Mouse (Mus musculus): ENCODE results near the gene Ryr1. TPM values are rescaled to one million over a fixed set of nuclear protein-coding genes. Genes with fewer than 3 reads are reported as not detected.

Ryr1 gene
- polyA plus RNA-seq (2015; fragmentation: Nextera tagmentation; extraction: Ambion mirVana): 0.19 and 0.31 TPM in 2 replicates

DNA sequence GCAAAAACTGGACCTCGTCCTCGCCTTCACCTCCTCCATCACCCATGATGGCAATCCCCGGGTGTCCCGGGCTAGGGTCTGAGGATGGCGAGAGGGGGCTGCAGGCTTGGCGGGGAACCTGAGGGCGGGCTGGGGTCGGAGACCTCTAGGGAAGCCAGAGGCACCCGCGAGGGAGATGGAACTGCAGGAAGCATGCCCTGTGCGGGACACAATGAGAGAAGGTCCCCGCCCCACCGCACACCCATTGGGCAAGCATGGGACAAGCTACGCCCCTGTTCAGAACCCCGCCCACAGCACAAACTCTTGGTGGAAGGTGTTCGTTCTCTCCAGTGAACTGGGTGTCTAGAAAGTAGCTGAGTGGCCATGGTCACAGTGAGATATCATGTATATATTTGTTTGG lies at the start of gene Ryr1:
Gene Ryr1 (minus strand): TSS at position 210 of the 400 bp plus-strand sequence.
- Histone ChIP-seq H3K9ac (peak within 1 kb of the TSS; percentile 72), H3K9me3 (no peaks in the 10 kb centered on the region), H3K4me2 (peak within 1 kb of the TSS; percentile 79), H3K4me3 (peak within 1 kb of the TSS; percentile 47), H3K27me3 (replicated peaks) (peaks cover 22% of the 10 kb centered on the region), H3K4me1 (peaks cover 13% of the 10 kb centered on the region), H3K36me3 (no peaks in the 10 kb centered on the region), H3K27ac (replicated peaks) (no peak within 1 kb of the TSS)
- under 1% methylated on average over 16 of the region's 16 CpGs for WGBS
- ATAC-seq (ENCODE audit: extremely low read depth, insufficient number of reproducible peaks, low FRiP score, low TSS enrichment): no peak

DNA sequence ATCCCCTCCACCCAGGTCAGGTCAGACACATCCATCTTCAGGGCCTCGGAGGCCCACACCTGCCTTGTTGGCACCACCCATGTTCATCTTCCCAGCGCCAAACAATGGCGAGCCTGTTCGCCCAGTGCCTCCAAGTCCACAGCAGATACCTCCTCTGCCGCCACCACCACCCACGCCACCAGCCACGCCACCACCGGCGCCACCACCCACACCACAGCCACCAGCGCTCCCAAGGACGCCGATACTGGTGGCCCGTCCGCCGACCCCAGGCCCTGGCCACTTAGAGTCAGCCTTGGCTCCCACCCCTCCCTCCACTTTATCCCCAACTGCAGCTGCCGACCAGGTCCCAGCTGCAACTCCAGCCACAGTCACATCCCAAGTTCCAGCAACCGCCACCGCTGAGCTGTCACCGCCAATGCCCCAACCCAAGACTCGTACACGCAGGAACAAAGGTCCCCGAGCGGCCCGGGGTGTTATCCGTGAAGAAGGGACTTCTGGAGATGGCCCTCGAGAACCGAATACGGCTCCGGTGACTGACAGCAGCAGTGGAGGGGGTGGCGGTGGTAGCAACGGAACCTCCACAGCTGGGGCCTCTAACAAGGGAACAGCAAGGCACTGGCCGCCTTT lies 47.5 kb upstream of the Ryr1 start:
- Histone ChIP-seq H3K4me1 (peaks cover 45% of the 10 kb centered on the region), H3K27ac (replicated peaks) (no peak overlapping the region), H3K9me3 (no peaks in the 10 kb centered on the region), H3K36me3 (peaks cover 48% of the 10 kb centered on the region), H3K4me3 (peak overlapping the region; percentile 62; the same call in 1 of the 2 replicates), H3K27me3 (replicated peaks) (peaks cover 69% of the 10 kb centered on the region), H3K9ac (no peak overlapping the region), H3K4me2 (peak overlapping the region; percentile 74; the same call in 1 of the 2 replicates)
- 28% methylated on average over 32 of the region's 32 CpGs for WGBS
- no peak for ATAC-seq (ENCODE audit: extremely low read depth, insufficient number of reproducible peaks, low FRiP score, low TSS enrichment)

- peaks cover 45% of the 10 kb centered on the region for H3K4me1 ChIP-seq
- WGBS: 4% methylated on average over 34 of the region's 34 CpGs
- H3K4me3 ChIP-seq: peak overlapping the region; percentile 62
- H3K27me3 ChIP-seq (replicated peaks): peaks cover 76% of the 10 kb centered on the region
- H3K36me3 ChIP-seq: peaks cover 41% of the 10 kb centered on the region
- no peaks in the 10 kb centered on the region for H3K9me3 ChIP-seq
- no peak for ATAC-seq (ENCODE audit: extremely low read depth, insufficient number of reproducible peaks, low FRiP score, low TSS enrichment)
- H3K27ac ChIP-seq (replicated peaks): no peak overlapping the region
- peak overlapping the region; percentile 78 for H3K9ac ChIP-seq
- H3K4me2 ChIP-seq: peak overlapping the region; percentile 74
Measured at GRCm38 (mm10) chr7:29171562-29172097, 46.7 kb upstream of the Ryr1 start.

- 1% methylated on average over 43 of the region's 43 CpGs for WGBS
- no peak for ATAC-seq (ENCODE audit: extremely low read depth, insufficient number of reproducible peaks, low FRiP score, low TSS enrichment)
- peaks cover 82% of the 10 kb centered on the region for H3K27me3 ChIP-seq (replicated peaks)
Measured at GRCm38 (mm10) chr7:29170755-29171561, 46.0 kb upstream of the Ryr1 start.

DNA sequence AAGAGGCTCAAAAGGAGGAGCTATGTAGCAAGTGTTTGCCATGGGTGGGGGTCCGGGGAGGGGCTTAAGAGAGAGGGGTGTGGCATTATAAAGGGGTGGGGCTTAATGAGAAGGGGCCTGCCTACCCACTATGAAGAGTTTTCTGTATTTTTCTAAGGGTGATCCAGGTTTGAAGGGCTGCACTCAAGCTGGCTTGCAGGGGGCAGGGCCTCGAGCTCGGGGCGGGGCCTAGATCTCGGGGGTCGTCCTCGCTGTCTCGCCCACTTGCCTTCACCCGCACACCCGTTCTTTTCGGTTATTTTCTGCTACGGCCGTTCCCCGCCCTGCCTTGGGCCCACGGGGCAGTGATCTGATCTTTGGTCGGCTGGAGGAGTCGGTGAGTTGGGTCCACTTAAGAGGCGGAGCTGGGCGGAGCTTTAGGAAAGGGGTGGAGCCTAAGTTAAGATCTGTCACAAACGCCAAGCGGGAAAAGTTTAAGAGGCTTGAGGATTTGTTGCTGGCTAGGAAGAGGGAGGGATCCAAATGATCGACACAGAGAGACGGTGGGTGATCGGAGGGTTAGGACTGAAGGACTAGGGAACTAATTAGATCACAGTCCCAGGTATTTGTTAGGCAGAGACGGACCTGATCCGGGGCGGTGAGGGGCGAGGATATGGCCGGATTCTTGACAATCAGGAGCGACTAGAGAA lies 45.2 kb upstream of the Ryr1 start, which contains the start of the genes Ggn and Spred3:
Gene Ggn (plus strand): TSS at position 145 of the 689 bp plus-strand sequence.
Gene Spred3 (minus strand): TSS at position 346 of the 689 bp plus-strand sequence.
- peak within 1 kb of the TSS; percentile 74 for H3K4me2 ChIP-seq
- peak within 1 kb of the TSS; percentile 78 for H3K9ac ChIP-seq
- WGBS: under 1% methylated on average over 30 of the region's 30 CpGs
- H3K36me3 ChIP-seq: peaks cover 27% of the 10 kb centered on the region
- peak within 1 kb of the TSS; percentile 62 for H3K4me3 ChIP-seq
- peaks cover 82% of the 10 kb centered on the region for H3K27me3 ChIP-seq (replicated peaks)
- H3K27ac ChIP-seq (replicated peaks): peak within 1 kb of the TSS; percentile 72
- peaks cover 45% of the 10 kb centered on the region for H3K4me1 ChIP-seq
- peak; percentile 12; the same call in 1 of the 2 replicates for ATAC-seq (ENCODE audit: extremely low read depth, insufficient number of reproducible peaks, low FRiP score, low TSS enrichment)
- no peaks in the 10 kb centered on the region for H3K9me3 ChIP-seq

More at GRCm38 (mm10) chr7:29170755-29171561, 46.0 kb upstream of the Ryr1 start:
- Histone ChIP-seq H3K4me1 (peaks cover 45% of the 10 kb centered on the region), H3K9ac (peak overlapping the region; percentile 78), H3K9me3 (no peaks in the 10 kb centered on the region), H3K36me3 (peaks cover 35% of the 10 kb centered on the region), H3K27ac (replicated peaks) (no peak overlapping the region), H3K4me3 (peak overlapping the region; percentile 62), H3K4me2 (peak overlapping the region; percentile 74)

GRCm38 (mm10) chr7:29169231-29170065 lies 44.5 kb upstream of the Ryr1 start:
- Histone ChIP-seq H3K4me3 (peak overlapping the region; percentile 62), H3K36me3 (peaks cover 20% of the 10 kb centered on the region), H3K9me3 (no peaks in the 10 kb centered on the region), H3K9ac (peak overlapping the region; percentile 78), H3K27me3 (replicated peaks) (peaks cover 75% of the 10 kb centered on the region), H3K4me1 (peaks cover 45% of the 10 kb centered on the region), H3K27ac (replicated peaks) (peak overlapping the region; percentile 72), H3K4me2 (peak overlapping the region; percentile 74)
- peak; percentile 40; the same call in 1 of the 2 replicates for ATAC-seq (ENCODE audit: extremely low read depth, insufficient number of reproducible peaks, low FRiP score, low TSS enrichment)
- WGBS: 1% methylated on average over 31 of the region's 39 CpGs

DNA sequence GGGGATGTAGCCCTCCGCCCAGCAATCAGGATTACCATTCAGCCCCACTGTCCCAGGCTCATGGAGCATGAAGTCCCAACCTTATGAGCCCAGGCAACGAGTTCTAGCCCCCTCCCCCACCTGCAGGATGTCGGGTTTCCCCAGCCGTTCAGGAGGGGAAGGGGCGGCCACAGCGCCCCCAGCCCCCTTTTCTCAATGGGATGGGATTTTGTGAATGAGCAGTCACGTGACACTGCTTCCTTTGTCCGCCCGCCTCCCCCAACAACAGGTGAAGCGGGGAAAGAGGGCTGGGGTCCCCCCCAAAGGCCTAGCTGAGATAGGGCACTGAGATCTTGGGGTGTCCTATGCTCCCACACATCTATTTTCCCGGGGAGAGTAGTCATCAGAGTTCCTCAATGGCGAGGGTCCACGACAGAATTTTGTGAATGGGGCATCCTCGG lies 43.8 kb upstream of the Ryr1 start:
- Histone ChIP-seq H3K9ac (peak overlapping the region; percentile 78), H3K9me3 (no peaks in the 10 kb centered on the region), H3K4me1 (peaks cover 45% of the 10 kb centered on the region), H3K4me3 (peak overlapping the region; percentile 62), H3K27me3 (replicated peaks) (peaks cover 68% of the 10 kb centered on the region), H3K36me3 (peaks cover 13% of the 10 kb centered on the region), H3K4me2 (peak overlapping the region; percentile 74), H3K27ac (replicated peaks) (0 out of 2 replicates have a peak overlapping the region, but pooled peaks have one; percentile 72)
- WGBS: under 1% methylated on average over 14 of the region's 14 CpGs
- ATAC-seq (ENCODE audit: extremely low read depth, insufficient number of reproducible peaks, low FRiP score, low TSS enrichment): no peak

DNA sequence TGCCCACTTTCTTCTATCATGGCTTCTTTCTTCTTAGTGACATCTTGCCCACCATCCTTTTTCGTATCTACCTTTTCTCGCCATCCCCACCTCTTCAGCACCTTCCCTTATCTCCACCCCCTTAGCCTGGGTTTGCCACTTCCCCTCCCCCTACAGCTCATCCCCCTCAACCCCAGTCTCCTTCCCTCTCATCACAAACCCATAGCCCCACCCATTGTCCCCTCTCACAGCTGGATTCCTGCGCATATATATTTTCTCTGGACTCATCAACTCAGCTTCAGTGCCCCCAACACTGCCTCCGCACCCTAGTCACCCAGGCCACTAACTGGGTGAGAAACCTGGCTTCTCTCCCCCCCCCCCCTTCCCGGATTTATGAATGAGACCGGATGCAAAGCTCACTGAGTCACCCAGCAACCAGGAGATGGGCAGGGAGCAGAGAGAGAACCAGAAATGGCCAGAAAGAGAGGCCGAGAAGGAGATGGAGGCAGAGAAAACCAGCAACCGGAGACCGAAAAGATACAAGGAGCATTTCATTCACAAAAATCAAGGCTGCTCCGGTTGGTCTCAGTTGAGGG lies 43.2 kb upstream of the Ryr1 start:
- H3K27ac ChIP-seq (replicated peaks): no peak overlapping the region
- H3K27me3 ChIP-seq (replicated peaks): peaks cover 62% of the 10 kb centered on the region

GRCm38 (mm10) chr7:29167656-29168055 lies 42.7 kb upstream of the Ryr1 start:
- no peak for ATAC-seq (ENCODE audit: extremely low read depth, insufficient number of reproducible peaks, low FRiP score, low TSS enrichment)
- H3K4me3 ChIP-seq: peak overlapping the region; percentile 62; the same call in 1 of the 2 replicates
- peak overlapping the region; percentile 74; the same call in 1 of the 2 replicates for H3K4me2 ChIP-seq
- H3K4me1 ChIP-seq: peaks cover 51% of the 10 kb centered on the region
- H3K9me3 ChIP-seq: no peaks in the 10 kb centered on the region
- H3K27me3 ChIP-seq (replicated peaks): peaks cover 57% of the 10 kb centered on the region
- 21% methylated on average over 18 of the region's 19 CpGs for WGBS
- peaks cover 2% of the 10 kb centered on the region; the same call in 1 of the 2 replicates for H3K36me3 ChIP-seq
- no peak overlapping the region for H3K27ac ChIP-seq (replicated peaks)
- H3K9ac ChIP-seq: peak overlapping the region; percentile 33; the same call in 1 of the 2 replicates

More for the DNA sequence above, 43.2 kb upstream of the Ryr1 start:
- whole genome bisulfite sequencing: 6% methylated on average over 10 of the region's 10 CpGs
- peaks cover 7% of the 10 kb centered on the region; the same call in 1 of the 2 replicates for H3K36me3 ChIP-seq
- peak overlapping the region; percentile 62 for H3K4me3 ChIP-seq
- H3K9me3 ChIP-seq: no peaks in the 10 kb centered on the region
- peak overlapping the region; percentile 74 for H3K4me2 ChIP-seq
- H3K4me1 ChIP-seq: peaks cover 46% of the 10 kb centered on the region
- peak overlapping the region; percentile 78 for H3K9ac ChIP-seq
- ATAC-seq (ENCODE audit: extremely low read depth, insufficient number of reproducible peaks, low FRiP score, low TSS enrichment): no peak
